Mouse (Mus musculus): Measurements from ENCODE around the gene Fam71a. TPM values are rescaled to one million over a fixed set of nuclear protein-coding genes. Genes with fewer than 3 reads are reported as not detected.

Gene Fam71a
- polyA plus RNA-seq, 1 experiment: 80.7 TPM

DNA sequence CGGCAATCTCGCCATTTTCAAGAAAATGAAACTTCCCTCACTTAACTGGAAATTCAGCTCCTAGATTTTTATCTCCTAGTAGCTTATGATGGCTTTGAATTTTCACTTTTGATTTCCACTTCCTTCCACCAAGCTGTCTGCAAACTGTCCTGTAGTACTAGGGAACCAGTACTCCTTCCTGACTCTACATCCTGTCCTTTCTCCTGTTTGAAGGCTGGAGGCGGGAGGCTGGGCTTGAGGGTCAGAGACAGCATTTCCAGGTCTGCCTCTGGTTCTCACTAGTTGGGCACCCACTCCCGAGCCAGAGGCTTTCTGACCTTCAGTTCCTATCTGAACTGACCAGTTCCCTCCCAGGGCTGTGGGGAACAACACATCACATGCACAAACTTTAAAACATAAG, 15.8 kb upstream of the Fam71a start:
- Histone ChIP-seq H3K4me3 (ENCODE audit: control insufficient read depth, low read depth, low read length) (no peak overlapping the region), H3K36me3 (ENCODE audit: control insufficient read depth, insufficient read depth, low read length) (no peaks in the 10 kb centered on the region), H3K27ac (ENCODE audit: control insufficient read depth, insufficient read depth, low read depth, low read length) (no peak overlapping the region), H3K4me1 (ENCODE audit: control insufficient read depth, insufficient read depth, low read length) (peaks cover 21% of the 10 kb centered on the region), H3K27me3 (ENCODE audit: control insufficient read depth, insufficient read depth, low read length) (peaks cover 3% of the 10 kb centered on the region; the same call in 1 of the 2 replicates)
- TF ChIP-seq POLR2A (IDR thresholded peaks at IDR 0.05; ENCODE audit: control insufficient read depth, low read depth, low read length) (no peak), CTCF (IDR thresholded peaks at IDR 0.05; ENCODE audit: control insufficient read depth, insufficient read depth, insufficient replicate concordance, low read depth, low read length) (no peak)

DNA sequence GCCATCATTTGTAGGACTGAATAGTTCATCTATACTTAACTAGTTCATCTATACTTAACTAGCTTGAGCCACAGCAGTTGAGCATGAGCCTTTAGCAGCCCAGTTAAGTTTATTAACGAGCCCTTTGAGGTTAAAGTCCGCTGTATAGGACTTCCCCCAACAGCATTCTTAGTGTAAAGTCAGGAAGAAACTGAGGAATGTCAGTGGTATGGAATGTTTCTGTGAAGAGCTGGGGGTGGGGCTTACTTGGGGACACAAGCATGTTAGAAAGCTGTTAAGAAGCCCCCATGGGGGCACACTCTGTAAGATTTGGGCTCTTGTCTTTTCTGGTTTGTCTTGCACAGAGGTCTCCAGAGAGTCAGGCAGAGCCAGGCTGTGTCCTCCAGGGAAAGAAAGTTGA, 15.2 kb upstream of the Fam71a start:
- no peak overlapping the region for H3K27ac ChIP-seq (ENCODE audit: control insufficient read depth, insufficient read depth, low read depth, low read length)
- no peaks in the 10 kb centered on the region for H3K36me3 ChIP-seq (ENCODE audit: control insufficient read depth, insufficient read depth, low read length)
- TF ChIP-seq POLR2A (IDR thresholded peaks at IDR 0.05; ENCODE audit: control insufficient read depth, low read depth, low read length) (no peak), CTCF (IDR thresholded peaks at IDR 0.05; ENCODE audit: control insufficient read depth, insufficient read depth, insufficient replicate concordance, low read depth, low read length) (no peak)
- peaks cover 17% of the 10 kb centered on the region for H3K4me1 ChIP-seq (ENCODE audit: control insufficient read depth, insufficient read depth, low read length)
- H3K27me3 ChIP-seq (ENCODE audit: control insufficient read depth, insufficient read depth, low read length): peaks cover under 1% of the 10 kb centered on the region; the same call in 1 of the 2 replicates
- H3K4me3 ChIP-seq (ENCODE audit: control insufficient read depth, low read depth, low read length): no peak overlapping the region

DNA sequence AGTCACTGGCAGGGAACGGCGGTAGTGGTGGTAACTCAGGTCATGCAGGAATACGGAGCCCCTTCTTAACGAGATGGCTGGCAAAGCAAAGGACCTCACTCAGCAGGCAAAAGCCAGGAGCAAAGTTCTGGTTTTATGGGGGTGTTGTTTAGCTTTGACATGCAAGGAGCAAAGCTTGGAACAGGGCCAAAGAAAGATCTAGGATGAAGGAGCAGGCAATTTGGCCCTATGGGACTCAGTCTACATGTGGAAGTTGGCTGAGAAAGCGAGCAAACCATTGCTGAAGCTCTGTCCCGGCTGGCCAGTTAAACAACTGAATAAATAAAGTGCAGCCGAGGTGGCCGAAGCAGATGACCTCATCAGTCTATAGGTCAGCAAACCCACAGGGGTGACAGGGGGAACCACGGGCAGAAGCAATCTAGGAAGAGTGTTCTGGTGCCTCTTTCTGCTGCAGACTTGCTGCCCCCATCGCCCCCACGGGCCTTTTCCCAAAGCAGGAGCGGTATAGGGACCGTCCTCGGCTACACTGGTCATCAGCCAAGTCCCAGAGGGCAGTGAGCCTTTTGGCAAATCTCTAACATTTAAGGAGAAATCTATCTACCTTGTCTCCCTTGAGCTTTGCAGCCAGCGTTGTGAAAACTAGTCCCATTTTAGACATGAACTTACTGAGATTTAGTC, 14.0 kb upstream of the Fam71a start:
- H3K36me3 ChIP-seq (ENCODE audit: control insufficient read depth, insufficient read depth, low read length): no peaks in the 10 kb centered on the region
- H3K27me3 ChIP-seq (ENCODE audit: control insufficient read depth, insufficient read depth, low read length): no peaks in the 10 kb centered on the region
- peaks cover 7% of the 10 kb centered on the region for H3K4me1 ChIP-seq (ENCODE audit: control insufficient read depth, insufficient read depth, low read length)
- no peak for TF ChIP-seq CTCF (IDR thresholded peaks at IDR 0.05; ENCODE audit: control insufficient read depth, insufficient read depth, insufficient replicate concordance, low read depth, low read length)
- TF ChIP-seq POLR2A (IDR thresholded peaks at IDR 0.05; ENCODE audit: control insufficient read depth, low read depth, low read length): no peak
- no peak overlapping the region for H3K27ac ChIP-seq (ENCODE audit: control insufficient read depth, insufficient read depth, low read depth, low read length)
- no peak overlapping the region for H3K4me3 ChIP-seq (ENCODE audit: control insufficient read depth, low read depth, low read length)

DNA sequence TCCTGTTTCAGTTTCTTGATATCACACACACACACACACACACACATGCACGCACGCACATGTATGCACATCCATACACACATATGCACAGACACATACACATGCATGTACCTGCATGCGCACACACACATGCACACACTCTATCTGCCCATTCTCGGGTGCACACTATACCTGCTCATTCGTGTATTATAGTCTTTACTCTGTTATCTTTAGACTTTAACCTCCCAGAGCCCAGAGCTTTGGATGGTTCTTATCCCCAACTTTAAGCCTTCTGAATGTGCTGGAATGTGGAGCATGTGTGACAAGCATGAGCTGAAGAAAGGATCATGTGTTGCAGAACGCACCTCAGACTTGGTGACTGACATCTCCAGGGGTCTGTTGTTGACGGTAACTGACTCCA, 12.3 kb upstream of the Fam71a start:
- Histone ChIP-seq H3K36me3 (ENCODE audit: control insufficient read depth, insufficient read depth, low read length) (no peaks in the 10 kb centered on the region), H3K4me3 (ENCODE audit: control insufficient read depth, low read depth, low read length) (no peak overlapping the region), H3K27ac (ENCODE audit: control insufficient read depth, insufficient read depth, low read depth, low read length) (no peak overlapping the region), H3K27me3 (ENCODE audit: control insufficient read depth, insufficient read depth, low read length) (no peaks in the 10 kb centered on the region), H3K4me1 (ENCODE audit: control insufficient read depth, insufficient read depth, low read length) (no peaks in the 10 kb centered on the region; the same call in 1 of the 2 replicates)
- TF ChIP-seq CTCF (IDR thresholded peaks at IDR 0.05; ENCODE audit: control insufficient read depth, insufficient read depth, insufficient replicate concordance, low read depth, low read length) (no peak), POLR2A (IDR thresholded peaks at IDR 0.05; ENCODE audit: control insufficient read depth, low read depth, low read length) (no peak)

DNA sequence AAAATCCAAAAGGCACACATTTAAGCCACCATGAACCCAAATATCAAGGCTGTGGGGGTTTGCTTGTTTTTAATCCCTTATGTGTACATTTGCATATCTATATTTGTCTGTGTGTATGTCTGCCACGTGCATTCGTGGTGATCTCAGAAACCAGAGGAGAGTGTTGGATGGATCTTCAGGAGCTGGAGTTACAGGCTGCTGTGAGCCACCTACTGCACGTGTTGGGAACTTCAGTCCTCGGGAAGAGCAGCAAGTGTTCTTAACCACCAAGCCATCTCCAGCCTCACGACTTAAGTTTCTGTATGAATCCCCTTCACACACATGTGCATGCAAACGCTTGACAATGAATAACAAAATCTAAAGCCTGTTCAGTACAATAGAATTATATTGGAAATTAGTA, 7.9 kb upstream of the Fam71a start:
- H3K27me3 ChIP-seq (ENCODE audit: control insufficient read depth, insufficient read depth, low read length): no peaks in the 10 kb centered on the region
- H3K36me3 ChIP-seq (ENCODE audit: control insufficient read depth, insufficient read depth, low read length): no peaks in the 10 kb centered on the region
- H3K4me1 ChIP-seq (ENCODE audit: control insufficient read depth, insufficient read depth, low read length): no peaks in the 10 kb centered on the region
- no peak overlapping the region for H3K27ac ChIP-seq (ENCODE audit: control insufficient read depth, insufficient read depth, low read depth, low read length)
- H3K4me3 ChIP-seq (ENCODE audit: control insufficient read depth, low read depth, low read length): no peak overlapping the region
- TF ChIP-seq POLR2A (IDR thresholded peaks at IDR 0.05; ENCODE audit: control insufficient read depth, low read depth, low read length) (no peak), CTCF (IDR thresholded peaks at IDR 0.05; ENCODE audit: control insufficient read depth, insufficient read depth, insufficient replicate concordance, low read depth, low read length) (peak; percentile 50; the same call in 1 of the 2 replicates)

DNA sequence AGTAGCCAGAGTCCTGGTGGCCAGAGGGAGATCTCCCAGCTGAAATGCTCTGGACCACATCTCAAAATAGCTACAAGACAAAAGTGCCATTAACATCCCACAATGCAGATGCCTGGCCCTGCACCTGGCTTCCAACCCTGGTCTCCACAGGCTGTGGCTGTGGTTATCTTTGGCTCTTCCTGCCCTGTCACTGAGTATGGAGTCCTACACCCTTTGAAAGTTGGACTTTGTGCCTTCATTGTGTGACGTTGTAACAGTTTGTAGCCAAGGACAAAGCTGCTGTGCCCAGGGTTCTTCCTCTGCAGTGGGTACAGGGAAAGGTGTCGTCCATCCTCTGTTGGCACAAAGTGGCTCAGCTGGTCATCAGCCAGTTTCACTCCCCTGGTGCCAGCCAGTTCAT, 5.8 kb upstream of the Fam71a start:
- no peaks in the 10 kb centered on the region for H3K27me3 ChIP-seq (ENCODE audit: control insufficient read depth, insufficient read depth, low read length)
- no peaks in the 10 kb centered on the region for H3K4me1 ChIP-seq (ENCODE audit: control insufficient read depth, insufficient read depth, low read length)
- H3K4me3 ChIP-seq (ENCODE audit: control insufficient read depth, low read depth, low read length): no peak overlapping the region
- no peak overlapping the region for H3K27ac ChIP-seq (ENCODE audit: control insufficient read depth, insufficient read depth, low read depth, low read length)
- H3K36me3 ChIP-seq (ENCODE audit: control insufficient read depth, insufficient read depth, low read length): no peaks in the 10 kb centered on the region
- TF ChIP-seq POLR2A (IDR thresholded peaks at IDR 0.05; ENCODE audit: control insufficient read depth, low read depth, low read length) (no peak), CTCF (IDR thresholded peaks at IDR 0.05; ENCODE audit: control insufficient read depth, insufficient read depth, insufficient replicate concordance, low read depth, low read length) (no peak)

DNA sequence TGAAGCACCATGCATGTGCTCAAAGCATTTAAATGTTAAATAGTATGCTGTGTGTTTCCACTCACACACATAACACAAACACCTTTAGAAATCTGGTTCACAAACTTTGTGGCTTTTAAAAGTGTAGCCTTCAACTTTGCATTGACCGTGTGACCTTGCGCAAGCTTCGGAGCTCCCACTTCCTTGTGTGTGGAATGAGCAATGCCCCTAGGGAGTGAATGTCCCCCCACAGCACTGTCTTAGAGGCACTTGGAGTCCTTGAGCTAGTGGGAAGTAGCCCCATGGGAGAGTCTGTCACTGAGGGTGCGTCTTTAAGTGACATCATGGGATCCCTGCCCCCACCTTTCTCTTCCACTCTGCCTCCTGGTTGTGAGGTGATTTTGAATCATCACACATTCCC, 1.6 kb upstream of the Fam71a start:
- H3K27me3 ChIP-seq (ENCODE audit: control insufficient read depth, insufficient read depth, low read length): no peaks in the 10 kb centered on the region
- no peaks in the 10 kb centered on the region for H3K36me3 ChIP-seq (ENCODE audit: control insufficient read depth, insufficient read depth, low read length)
- no peak overlapping the region for H3K27ac ChIP-seq (ENCODE audit: control insufficient read depth, insufficient read depth, low read depth, low read length)
- H3K4me3 ChIP-seq (ENCODE audit: control insufficient read depth, low read depth, low read length): no peak overlapping the region
- TF ChIP-seq CTCF (IDR thresholded peaks at IDR 0.05; ENCODE audit: control insufficient read depth, insufficient read depth, insufficient replicate concordance, low read depth, low read length) (no peak), POLR2A (IDR thresholded peaks at IDR 0.05; ENCODE audit: control insufficient read depth, low read depth, low read length) (no peak)
- no peaks in the 10 kb centered on the region for H3K4me1 ChIP-seq (ENCODE audit: control insufficient read depth, insufficient read depth, low read length)
